Mouse (Mus musculus) yolk sac, embryonic 10.5 days (tissue): ENCODE data around the gene Usp6nl.

ENCODE experiments used
- DNase-seq: peaks from one replicate; pipeline ENCODE4 v3.0.0-alpha.2; 2017; ENCODE audit warnings: low spot score

Usp6nl gene

GRCm38 (mm10) chr2:6478361-6478965 is 156.0 kb downstream of the Usp6nl start:
- no peak for DNase-seq

GRCm38 (mm10) chr2:6478966-6479391 is 156.5 kb downstream of the Usp6nl start:
- DNase-seq: peak; percentile 18

GRCm38 (mm10) chr2:6479620-6480019 is 157.2 kb downstream of the Usp6nl start:
- DNase-seq: no peak

- no peak for DNase-seq
Observed at GRCm38 (mm10) chr2:6481966-6482365, 159.5 kb downstream of the Usp6nl start.

- DNase-seq: no peak
Observed at GRCm38 (mm10) chr2:6482411-6482810, 159.9 kb downstream of the Usp6nl start.

- DNase-seq: peak; percentile 27
Observed at GRCm38 (mm10) chr2:6483081-6483992, 160.9 kb downstream of the Usp6nl start.

- no peak for DNase-seq
Observed at GRCm38 (mm10) chr2:6484179-6484578, 161.7 kb downstream of the Usp6nl start.

GRCm38 (mm10) chr2:6487566-6488488 is 165.4 kb downstream of the Usp6nl start:
- DNase-seq: no peak

GRCm38 (mm10) chr2:6488489-6489056 is 166.1 kb downstream of the Usp6nl start:
- no peak for DNase-seq

GRCm38 (mm10) chr2:6490076-6490475 is 167.6 kb downstream of the Usp6nl start:
- no peak for DNase-seq

GRCm38 (mm10) chr2:6490870-6491269 is 168.4 kb downstream of the Usp6nl start:
- DNase-seq: no peak

- DNase-seq: no peak
Observed at GRCm38 (mm10) chr2:6493886-6494285, 171.4 kb downstream of the Usp6nl start.
